Mouse (Mus musculus) liver, adult 2 months (tissue): Measurements from ENCODE around the gene Rpn1. TPM values are rescaled to one million over a fixed set of nuclear protein-coding genes. Genes with fewer than 3 reads are reported as not detected.

ENCODE experiments used
- DNase-seq: peaks from one replicate; pipeline ENCODE4 v3.0.0-alpha.2; 2011; ENCODE audit warnings: low read depth, low spot score; ENCODE audit errors: extremely low read depth
- H3K27ac ChIP-seq: fragments of 200-500 bp; replicated peaks from 2 replicates; pipeline ENCODE4 v1.5.1; 2012; ENCODE audit warnings: low read depth, mild to moderate bottlenecking, control low read depth, inconsistent platforms, low read length; ENCODE audit not compliant: insufficient read depth
- H3K27me3 ChIP-seq: fragments of 200-500 bp; 2 replicates; pipeline ENCODE4 v1.6.1; 2012; ENCODE audit warnings: mild to moderate bottlenecking, moderate library complexity, low read length, inconsistent platforms; ENCODE audit not compliant: control insufficient read depth, insufficient read depth
- H3K36me3 ChIP-seq: fragments of 200-500 bp; 2 replicates; pipeline ENCODE4 v1.6.1; 2012; ENCODE audit warnings: low read length, inconsistent platforms; ENCODE audit not compliant: control insufficient read depth, insufficient read depth
- H3K4me1 ChIP-seq: fragments of 200-500 bp; 2 replicates; pipeline ENCODE4 v1.6.1; 2011; ENCODE audit warnings: low read length; ENCODE audit not compliant: control insufficient read depth, insufficient read depth
- H3K4me3 ChIP-seq: fragments of 200-500 bp; 2 replicates; pipeline ENCODE4 v1.5.1; 2011; ENCODE audit warnings: low read depth, mild to moderate bottlenecking, control low read depth, low read length, moderate library complexity; ENCODE audit not compliant: insufficient read depth
- H3K79me2 ChIP-seq: fragments of 200-500 bp; 2 replicates; pipeline ENCODE4 v1.6.1; 2012; ENCODE audit warnings: inconsistent platforms, mild to moderate bottlenecking, low read length, moderate library complexity; ENCODE audit not compliant: control insufficient read depth, insufficient read depth
- H3K9ac ChIP-seq: fragments of 200-500 bp; 2 replicates; pipeline ENCODE4 v1.6.1; 2012; ENCODE audit warnings: low read depth, mild to moderate bottlenecking, control low read depth, inconsistent platforms, low read length
- CTCF ChIP-seq: fragments of 200-500 bp; IDR thresholded peaks from 2 replicates; pipeline ENCODE4 v1.5.1; 2011; ENCODE audit warnings: low read depth, low read length, control low read depth
- POLR2A ChIP-seq: fragments of 200-500 bp; IDR thresholded peaks from 2 replicates; pipeline ENCODE4 v1.6.1; 2011; ENCODE audit warnings: low read length, control low read depth; ENCODE audit not compliant: insufficient read depth; ENCODE audit errors: extremely low read depth
- WGBS: fragments of 180-500 bp; shearing (Covaris S2); methylation state at CpG from one replicate; pipeline ENCODE4 v1.1.7; 2018; 5-methylcytosine and 5-hydroxymethylcytosine counted together
- polyA plus RNA-seq: library from polyadenylated mRNA; depleted of rRNA; stranded (reverse); fragments of >200 nt; gene quantifications from 2 replicates; pipeline ENCODE4 v1.2.3, GENCODE M21; 2012
- total RNA-seq: library from RNA; depleted of rRNA; stranded (reverse); fragments of >200 nt; gene quantifications from 2 replicates; pipeline ENCODE4 v1.2.3, GENCODE M21; 2014

Gene Rpn1
- total and polyA plus RNA-seq, 2 experiments: 124 to 149 TPM

DNA sequence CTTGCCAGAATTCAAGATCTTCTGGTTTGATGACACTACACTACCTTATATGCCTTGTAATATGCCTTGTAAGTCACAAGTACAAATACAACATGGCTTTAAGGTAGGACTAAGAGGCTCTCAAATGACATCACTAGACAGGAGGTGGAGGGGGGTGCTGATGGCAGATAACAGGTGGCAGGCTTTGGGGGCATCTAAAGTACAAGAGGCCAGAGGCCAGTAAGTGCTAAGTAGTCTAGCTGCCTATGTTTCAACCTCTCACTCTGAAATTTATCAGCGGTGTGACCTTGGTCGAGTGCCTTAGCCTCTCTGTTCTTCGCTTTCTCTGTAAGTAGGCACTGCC lies 40.1 kb upstream of the Rpn1 start:
- Histone ChIP-seq H3K36me3 (peaks cover 3% of the 10 kb centered on the region; the same call in 1 of the 2 replicates), H3K9ac (peak overlapping the region; percentile 94), H3K4me3 (peak overlapping the region; percentile 90), H3K27ac (peak overlapping the region; percentile 85), H3K27me3 (no peaks in the 10 kb centered on the region), H3K79me2 (peaks cover 39% of the 10 kb centered on the region; the same call in 1 of the 2 replicates), H3K4me1 (peaks cover 30% of the 10 kb centered on the region; the same call in 1 of the 2 replicates)
- DNase-seq: no peak
- TF ChIP-seq POLR2A: no peak
- TF ChIP-seq CTCF: no peak
- WGBS: 0% methylated on average over 3 of the region's 3 CpGs

DNA sequence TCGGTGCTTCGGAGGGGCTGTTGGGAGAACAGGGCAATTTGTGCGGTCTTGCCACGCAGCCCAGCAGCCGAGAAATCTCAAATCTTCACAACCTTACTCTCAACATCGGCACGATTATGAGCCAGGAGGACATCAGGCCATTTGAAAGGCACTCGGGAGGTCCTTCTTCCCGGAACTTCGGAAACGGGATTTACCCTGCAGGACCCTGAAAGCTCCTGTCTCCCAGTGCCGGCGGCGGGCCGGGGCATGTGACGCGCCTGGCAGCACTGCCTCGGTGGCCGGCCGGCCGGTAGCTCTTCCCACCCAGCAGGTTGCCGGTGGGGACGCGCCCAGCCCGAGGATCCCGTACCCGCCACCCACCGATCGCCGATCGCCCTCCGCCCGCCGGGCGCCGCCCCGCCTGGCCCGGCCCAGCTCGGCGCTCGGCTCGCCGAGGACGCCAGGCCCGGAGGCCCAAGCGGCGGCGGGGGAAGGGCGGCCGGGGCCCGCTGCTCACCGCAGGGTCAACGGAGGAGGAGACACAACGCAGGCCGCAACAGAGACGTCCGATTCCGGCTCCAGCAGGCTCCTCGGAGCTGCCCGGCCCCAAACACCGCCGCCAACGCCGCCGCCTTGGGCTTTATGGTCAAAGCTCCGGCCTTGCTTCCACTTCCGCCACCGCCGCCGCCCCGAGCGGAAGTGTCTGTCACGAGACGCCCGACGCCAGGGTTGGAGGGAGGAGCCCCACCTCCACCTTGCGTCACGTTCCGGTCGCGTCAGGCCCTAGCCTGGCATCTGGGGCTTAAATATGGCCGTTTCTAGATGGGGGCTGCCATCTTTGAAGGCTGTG lies 39.5 kb upstream of the Rpn1 start, which contains the start of gene Rab7:
Gene Rab7 (minus strand): TSS at position 694 of the 829 bp plus-strand sequence.
- Histone ChIP-seq H3K27me3 (no peaks in the 10 kb centered on the region), H3K79me2 (peaks cover 36% of the 10 kb centered on the region; the same call in 1 of the 2 replicates), H3K4me1 (peaks cover 31% of the 10 kb centered on the region), H3K9ac (peak within 1 kb of the TSS; percentile 94), H3K4me3 (peak within 1 kb of the TSS; percentile 90), H3K27ac (peak within 1 kb of the TSS; percentile 85), H3K36me3 (no peaks in the 10 kb centered on the region)
- WGBS: under 1% methylated on average over 79 of the region's 82 CpGs
- no peak for TF ChIP-seq CTCF
- peak; percentile 88 for TF ChIP-seq POLR2A
- peak; percentile 84 for DNase-seq

DNA sequence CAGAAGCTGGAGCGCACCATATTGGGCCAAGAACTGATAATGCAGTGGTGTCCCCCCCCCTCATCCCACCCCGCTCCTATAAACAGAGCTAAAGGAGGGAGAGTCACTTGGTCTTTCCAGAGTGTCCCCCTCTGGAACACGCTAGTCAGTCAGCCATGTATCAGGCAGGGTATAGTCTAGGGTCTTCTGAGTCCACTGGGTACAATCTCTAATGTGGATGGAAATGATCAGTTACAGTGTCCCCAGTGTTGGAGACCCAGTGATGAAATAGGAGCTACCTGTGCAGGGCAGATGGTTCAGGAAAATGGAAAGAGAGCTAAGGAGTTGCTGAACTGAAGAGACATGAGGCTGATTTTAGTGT lies 38.9 kb upstream of the Rpn1 start:
- peaks cover 32% of the 10 kb centered on the region; the same call in 1 of the 2 replicates for H3K79me2 ChIP-seq
- H3K9ac ChIP-seq: no peak overlapping the region
- no peaks in the 10 kb centered on the region for H3K27me3 ChIP-seq
- TF ChIP-seq CTCF: no peak
- no peak for TF ChIP-seq POLR2A
- peak overlapping the region; percentile 16; the same call in 1 of the 2 replicates for H3K27ac ChIP-seq
- no peak overlapping the region for H3K4me3 ChIP-seq
- no peaks in the 10 kb centered on the region for H3K36me3 ChIP-seq
- H3K4me1 ChIP-seq: peaks cover 29% of the 10 kb centered on the region
- no peak for DNase-seq
- WGBS: 37% methylated on average over 3 of the region's 3 CpGs

DNA sequence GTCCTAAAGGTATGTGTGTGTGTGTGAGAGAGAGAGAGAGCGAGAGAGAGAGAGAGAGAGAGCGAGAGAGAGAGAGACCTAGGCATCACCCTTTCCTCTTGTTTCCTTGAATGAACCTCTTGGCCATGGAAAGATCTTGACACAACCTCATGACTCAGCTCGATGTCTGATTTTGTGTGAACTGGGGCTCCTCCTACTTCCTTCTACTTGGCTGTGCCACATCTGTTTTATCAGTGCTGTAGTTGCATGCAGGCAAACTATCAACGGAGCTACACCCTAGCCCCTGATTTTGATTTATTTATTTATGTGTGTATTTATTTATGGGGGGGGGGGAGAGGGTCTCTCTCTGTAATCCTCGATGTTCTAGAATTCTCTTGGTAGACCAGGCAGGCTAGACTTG lies 36.4 kb upstream of the Rpn1 start:
- H3K27me3 ChIP-seq: no peaks in the 10 kb centered on the region
- no peak overlapping the region for H3K9ac ChIP-seq
- H3K4me1 ChIP-seq: peaks cover 23% of the 10 kb centered on the region
- TF ChIP-seq POLR2A (no peak), CTCF (no peak)
- peaks cover 17% of the 10 kb centered on the region; the same call in 1 of the 2 replicates for H3K79me2 ChIP-seq
- no peak for DNase-seq
- WGBS: 62% methylated on average over 5 of the region's 5 CpGs
- no peak overlapping the region for H3K4me3 ChIP-seq
- peak overlapping the region; percentile 62 for H3K27ac ChIP-seq
- H3K36me3 ChIP-seq: no peaks in the 10 kb centered on the region

DNA sequence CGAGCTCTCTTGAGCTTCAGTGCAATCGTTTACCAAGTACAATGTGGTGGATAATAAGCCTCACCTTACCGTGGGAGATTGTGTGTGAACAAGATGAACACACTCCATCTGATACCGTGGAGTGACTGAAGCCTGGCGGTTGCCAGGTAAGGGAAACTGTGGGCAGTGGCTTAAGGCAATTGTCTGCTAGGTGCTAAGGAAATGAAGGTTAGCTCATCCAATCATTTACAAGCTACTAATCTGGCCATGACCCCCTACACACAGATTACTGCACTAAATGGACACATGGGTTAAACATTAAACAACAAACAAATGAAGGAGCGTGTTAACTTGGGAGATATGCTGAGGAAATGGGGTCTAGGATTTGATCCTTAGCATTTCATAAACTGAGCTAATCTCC lies 35.3 kb upstream of the Rpn1 start:
- DNase-seq: peak; percentile 91
- Histone ChIP-seq H3K36me3 (no peaks in the 10 kb centered on the region), H3K27ac (peak overlapping the region; percentile 82), H3K9ac (peak overlapping the region; percentile 2), H3K27me3 (no peaks in the 10 kb centered on the region), H3K4me3 (peak overlapping the region; percentile 10), H3K79me2 (peaks cover 10% of the 10 kb centered on the region; the same call in 1 of the 2 replicates), H3K4me1 (peaks cover 18% of the 10 kb centered on the region)
- TF ChIP-seq CTCF: no peak
- TF ChIP-seq POLR2A: no peak
- WGBS: 25% methylated on average over 6 of the region's 6 CpGs

GRCm38 (mm10) chr6:88051206-88051605 lies 33.1 kb upstream of the Rpn1 start:
- peak; percentile 88 for DNase-seq
- Histone ChIP-seq H3K4me3 (no peak overlapping the region), H3K9ac (no peak overlapping the region), H3K27ac (0 out of 2 replicates have a peak overlapping the region, but pooled peaks have one; percentile 13), H3K4me1 (peaks cover 19% of the 10 kb centered on the region), H3K79me2 (no peaks in the 10 kb centered on the region), H3K27me3 (no peaks in the 10 kb centered on the region), H3K36me3 (no peaks in the 10 kb centered on the region)
- TF ChIP-seq POLR2A (no peak), CTCF (no peak)
- 57% methylated on average over 5 of the region's 5 CpGs for WGBS
